Mouse (Mus musculus) spleen, adult 2 months (tissue): ENCODE results near the gene Psmb1. TPM values are rescaled to one million over a fixed set of nuclear protein-coding genes. Genes with fewer than 3 reads are reported as not detected.
"Not testable (repeated sequence)": the region's sequence is repeated elsewhere in the genome, so short reads cannot be mapped to it uniquely, and the experiment has no call there.

Experiments used
- DNase-seq, 2 experiments: peaks; one replicate each; pipeline versions ENCODE4 v3.0.0 to v3.0.0-alpha.2; 2012 to 2021; ENCODE audit warnings: low spot score in 2 of 2, low read depth in 1 of 2
- H3K27ac ChIP-seq: fragments of 200-500 bp; 2 replicates; pipeline ENCODE4 v1.5.1; 2012; ENCODE audit warnings: low read length, inconsistent platforms; ENCODE audit not compliant: insufficient read depth
- H3K27me3 ChIP-seq: fragments of 200-500 bp; 2 replicates; pipeline ENCODE4 v1.6.1; 2012; ENCODE audit warnings: mild to moderate bottlenecking, moderate library complexity, low read length, inconsistent platforms; ENCODE audit not compliant: control insufficient read depth, insufficient read depth
- H3K36me3 ChIP-seq: fragments of 200-500 bp; 2 replicates; pipeline ENCODE4 v1.6.1; 2012; ENCODE audit warnings: mild to moderate bottlenecking, low read length, inconsistent platforms; ENCODE audit not compliant: control insufficient read depth, insufficient read depth
- H3K4me1 ChIP-seq: fragments of 200-500 bp; 2 replicates; pipeline ENCODE4 v1.6.1; 2011; ENCODE audit warnings: inconsistent platforms; ENCODE audit not compliant: control insufficient read depth, insufficient read depth, insufficient read length
- H3K4me3 ChIP-seq: fragments of 200-500 bp; 2 replicates; pipeline ENCODE4 v1.5.1; 2011; ENCODE audit warnings: mild to moderate bottlenecking, inconsistent platforms; ENCODE audit not compliant: insufficient read depth, insufficient read length; ENCODE audit errors: extremely low read depth
- CTCF ChIP-seq: fragments of 200-500 bp; IDR thresholded peaks from 2 replicates; pipeline ENCODE4 v1.5.1; 2011; ENCODE audit warnings: mild to moderate bottlenecking, inconsistent platforms; ENCODE audit not compliant: insufficient read depth, insufficient read length, insufficient replicate concordance; ENCODE audit errors: extremely low read depth
- POLR2A ChIP-seq: fragments of 200-500 bp; IDR thresholded peaks from 2 replicates; pipeline ENCODE4 v1.6.1; 2011; ENCODE audit warnings: low read depth, low read length, inconsistent platforms
- WGBS: fragments of 180-500 bp; shearing (Covaris S2); methylation state at CpG from one replicate; pipeline ENCODE4 v1.1.7; 2018; 5-methylcytosine and 5-hydroxymethylcytosine counted together
- polyA plus RNA-seq: library from polyadenylated mRNA; depleted of rRNA; stranded (reverse); fragments of >200 nt; gene quantifications from 2 replicates; pipeline ENCODE4 v1.2.3, GENCODE M21; 2012

Gene Psmb1
- polyA plus RNA-seq, 1 experiment: 38.3 TPM

GRCm38 (mm10) chr17:15461921-15462495 is 37.5 kb downstream of the Psmb1 start:
- no peak overlapping the region for H3K4me3 ChIP-seq
- H3K36me3 ChIP-seq: no peaks in the 10 kb centered on the region
- no peaks in the 10 kb centered on the region for H3K27me3 ChIP-seq
- WGBS: 89% methylated on average over 6 of the region's 6 CpGs
- no peak overlapping the region for H3K27ac ChIP-seq
- TF ChIP-seq POLR2A (no peak), CTCF (no peak)
- no peaks in the 10 kb centered on the region for H3K4me1 ChIP-seq
- no peak for DNase-seq

GRCm38 (mm10) chr17:15459761-15460160 is 39.8 kb downstream of the Psmb1 start:
- Histone ChIP-seq H3K27ac (no peak overlapping the region), H3K36me3 (no peaks in the 10 kb centered on the region), H3K4me1 (no peaks in the 10 kb centered on the region), H3K4me3 (no peak overlapping the region), H3K27me3 (no peaks in the 10 kb centered on the region)
- WGBS: 87% methylated on average over 4 of the region's 4 CpGs
- DNase-seq: no peak
- TF ChIP-seq CTCF: no peak
- no peak for TF ChIP-seq POLR2A

- no peaks in the 10 kb centered on the region for H3K4me1 ChIP-seq
- H3K27ac ChIP-seq: no peak overlapping the region
- no peaks in the 10 kb centered on the region for H3K36me3 ChIP-seq
- 90% methylated on average over 2 of the region's 2 CpGs for WGBS
- no peaks in the 10 kb centered on the region for H3K27me3 ChIP-seq
- DNase-seq: no peak
- TF ChIP-seq CTCF (no peak), POLR2A (no peak)
- H3K4me3 ChIP-seq: no peak overlapping the region
Measured at GRCm38 (mm10) chr17:15456595-15456994, 43.0 kb downstream of the Psmb1 start.

DNA sequence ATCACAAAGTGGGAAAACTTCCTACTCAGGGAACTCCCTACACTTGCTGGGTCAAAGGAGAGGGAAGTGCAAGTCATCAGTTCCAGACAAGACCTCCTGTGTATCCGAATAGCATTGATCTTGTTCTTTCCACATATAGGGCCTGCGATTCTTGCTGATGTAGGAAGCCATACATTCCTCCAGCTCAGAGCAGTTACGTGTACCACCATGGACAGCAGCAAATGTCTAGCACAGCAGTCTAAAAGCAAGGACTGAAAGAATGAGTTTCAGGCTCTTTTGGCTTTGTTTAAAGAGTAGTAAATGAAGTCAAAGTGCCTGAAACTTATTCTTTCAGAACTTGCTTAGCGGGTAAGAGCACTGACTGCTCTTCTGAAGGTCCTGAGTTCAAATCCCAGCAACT is 44.3 kb downstream of the Psmb1 start:
- 88% methylated on average over 4 of the region's 4 CpGs for WGBS
- TF ChIP-seq POLR2A: no peak
- TF ChIP-seq CTCF: no peak
- H3K36me3 ChIP-seq: no peaks in the 10 kb centered on the region
- H3K4me3 ChIP-seq: no peak overlapping the region
- no peaks in the 10 kb centered on the region for H3K27me3 ChIP-seq
- no peak for DNase-seq
- H3K27ac ChIP-seq: no peak overlapping the region
- H3K4me1 ChIP-seq: no peaks in the 10 kb centered on the region

DNA sequence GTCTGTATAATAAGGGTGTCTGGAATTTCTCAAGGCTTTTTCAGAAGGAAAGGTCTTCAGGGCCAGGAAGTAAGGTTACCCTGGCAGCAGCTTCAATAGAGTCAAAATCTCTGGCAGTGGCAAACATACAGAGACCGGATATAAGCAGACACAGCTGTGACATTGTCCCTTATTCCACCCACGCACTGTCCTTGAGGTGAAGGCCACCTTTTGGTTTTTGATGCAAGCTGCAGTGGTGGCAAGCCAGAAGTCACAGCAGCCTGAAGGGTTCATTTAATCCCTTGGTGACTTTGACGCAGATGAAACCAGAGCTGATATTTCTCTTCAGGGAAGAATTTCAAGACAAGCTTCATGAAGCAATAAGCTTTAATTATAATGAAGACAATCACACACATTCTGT is 49.9 kb downstream of the Psmb1 start:
- Histone ChIP-seq H3K27me3 (no peaks in the 10 kb centered on the region), H3K4me1 (no peaks in the 10 kb centered on the region), H3K36me3 (no peaks in the 10 kb centered on the region), H3K27ac (no peak overlapping the region), H3K4me3 (no peak overlapping the region)
- WGBS: 76% methylated on average over 3 of the region's 3 CpGs
- no peak for DNase-seq
- TF ChIP-seq POLR2A (no peak), CTCF (no peak)

DNA sequence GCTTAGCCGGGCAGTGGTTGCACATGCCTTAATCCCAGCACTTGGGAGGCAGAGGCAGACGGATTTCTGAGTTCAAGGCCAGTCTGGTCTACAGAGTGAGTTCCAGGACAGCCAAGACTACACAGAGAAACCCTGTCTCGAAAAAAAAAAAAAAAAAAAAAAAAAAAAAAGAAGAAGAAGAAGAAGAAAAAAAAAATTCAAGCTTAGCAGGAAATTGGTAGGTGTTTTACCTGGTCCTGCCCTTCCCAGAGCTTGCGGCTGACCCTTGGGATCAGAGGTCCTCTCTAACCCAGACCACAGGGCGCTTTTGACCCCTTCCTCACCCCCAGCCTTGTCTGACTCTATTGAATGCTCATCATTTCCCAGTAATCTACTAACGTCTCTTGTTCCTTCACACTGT is 50.4 kb downstream of the Psmb1 start:
- not testable (repeated sequence) for DNase-seq, H3K36me3 ChIP-seq, H3K27ac ChIP-seq, H3K4me3 ChIP-seq, H3K27me3 ChIP-seq, H3K4me1 ChIP-seq
- 67% methylated on average over 6 of the region's 6 CpGs for WGBS

- TF ChIP-seq CTCF (no peak), POLR2A (no peak)
- no peak for DNase-seq
- H3K36me3 ChIP-seq: no peaks in the 10 kb centered on the region
- WGBS: 58% methylated on average over 5 of the region's 5 CpGs
- no peak overlapping the region for H3K4me3 ChIP-seq
- no peaks in the 10 kb centered on the region for H3K4me1 ChIP-seq
- H3K27me3 ChIP-seq: no peaks in the 10 kb centered on the region
- no peak overlapping the region for H3K27ac ChIP-seq
Measured at GRCm38 (mm10) chr17:15447831-15448230, 51.7 kb downstream of the Psmb1 start.
